20 mouse cellular contexts compared by ENCODE assay signal in genomic region chr2:170734446-170734845, GRCm38 (mm10). TPM values are rescaled to one million over a fixed set of nuclear protein-coding genes. Genes with fewer than 3 reads are reported as not detected.
DNase-seq lines count a peak whose midpoint lies in the region; ATAC-seq lines count a peak whose summit lies in the region.
"Had no signal": no experiment of that assay in that cellular context is flagged by ENCODE, and none has a peak within 500 bp of the region (broad histone marks: within the 10 kb centered on the region; RNA-seq: fewer than 3 reads in every experiment).

No protein-coding gene starts in this region.

- no peaks in the 10 kb centered on the region for H3K9me3 ChIP-seq in neural tube, embryonic 12.5 days
- H3K9me3 ChIP-seq in midbrain, embryonic 16.5 days (replicated peaks; ENCODE audit: control insufficient read depth, low read length, poor library complexity, severe bottlenecking) = no peaks in the 10 kb centered on the region
- H3K9me3 ChIP-seq: embryonic facial prominence, embryonic 15.5 days; heart, embryonic 13.5 days; intestine, embryonic 15.5 days; limb, embryonic 15.5 days had no signal

- H3K36me3 ChIP-seq in neural tube, embryonic 12.5 days = no peaks in the 10 kb centered on the region
- no peaks in the 10 kb centered on the region for H3K36me3 ChIP-seq in midbrain, embryonic 16.5 days (ENCODE audit: control insufficient read depth, insufficient read depth, low read length)
- H3K36me3 ChIP-seq: embryonic facial prominence, embryonic 15.5 days; heart, embryonic 13.5 days; intestine, embryonic 15.5 days; limb, embryonic 15.5 days; liver, embryonic 15.5 days had no signal

- WGBS in neural tube, embryonic 12.5 days = 56% methylated on average over 3 of the region's 3 CpGs
- WGBS in midbrain, embryonic 16.5 days = 56% methylated on average over 3 of the region's 3 CpGs

- no peak for ATAC-seq in neural tube, embryonic 12.5 days (ENCODE audit: low FRiP score, low read depth)
- no peak for ATAC-seq in midbrain, embryonic 16.5 days
- ATAC-seq: intestine, embryonic 15.5 days had no signal

- peak; percentile 47 for DNase-seq in embryo, embryonic 10.5 days (ENCODE audit: low spot score)
- no peak for DNase-seq in embryo, embryonic 10 days (ENCODE audit: low spot score)
- no peak for DNase-seq in neural tube, embryonic 10.5 days (ENCODE audit: extremely low spot score, low spot score)
- DNase-seq in gastrocnemius, postnatal 14 days = no peak
- no peak for DNase-seq in urinary bladder, postnatal 36 days (ENCODE audit: low spot score in 2 of 2)
- DNase-seq in urinary bladder, postnatal 10 days (ENCODE audit: low spot score) = no peak
- DNase-seq: adrenal gland, adult 2 months; cerebellum, postnatal 14 days; heart, postnatal 36 days; kidney, postnatal 36 days; right cerebral cortex, postnatal 25 days; thymus, adult 2 months had no signal

- no peak overlapping the region for H3K9ac ChIP-seq in neural tube, embryonic 12.5 days
- H3K9ac ChIP-seq in midbrain, embryonic 16.5 days (ENCODE audit: low read depth, low read length) = no peak overlapping the region
- H3K9ac ChIP-seq: embryonic facial prominence, embryonic 15.5 days; heart, embryonic 13.5 days; intestine, embryonic 15.5 days; limb, embryonic 15.5 days; liver, embryonic 15.5 days had no signal

- H3K4me2 ChIP-seq in neural tube, embryonic 12.5 days (replicated peaks) = peak overlapping the region; percentile 14; the same call in 1 of the 2 replicates
- H3K4me2 ChIP-seq in midbrain, embryonic 16.5 days (ENCODE audit: low read length) = peak overlapping the region; percentile 25; the same call in 1 of the 2 replicates
- H3K4me2 ChIP-seq: embryonic facial prominence, embryonic 15.5 days; heart, embryonic 13.5 days; intestine, embryonic 15.5 days; limb, embryonic 15.5 days; liver, embryonic 15.5 days had no signal

- no peak overlapping the region for H3K4me3 ChIP-seq in neural tube, embryonic 12.5 days
- no peak overlapping the region for H3K4me3 ChIP-seq in midbrain, embryonic 16.5 days (ENCODE audit: low read depth, low read length)
- H3K4me3 ChIP-seq: embryonic facial prominence, embryonic 15.5 days; heart, embryonic 13.5 days; intestine, embryonic 15.5 days; limb, embryonic 15.5 days; liver, embryonic 15.5 days had no signal

- no peaks in the 10 kb centered on the region for H3K27me3 ChIP-seq in neural tube, embryonic 12.5 days (replicated peaks)
- no peaks in the 10 kb centered on the region for H3K27me3 ChIP-seq in midbrain, embryonic 16.5 days (ENCODE audit: control insufficient read depth, insufficient read depth, low read depth, low read length)
- H3K27me3 ChIP-seq: embryonic facial prominence, embryonic 15.5 days had no signal

- intact Hi-C loops in gastrocnemius, postnatal 14 days (cut with DNase I; ENCODE audit: low total_unique reads) = no loop called here

- H3K4me1 ChIP-seq in neural tube, embryonic 12.5 days = peaks cover 15% of the 10 kb centered on the region; the same call in 1 of the 2 replicates
- peaks cover 8% of the 10 kb centered on the region for H3K4me1 ChIP-seq in midbrain, embryonic 16.5 days (ENCODE audit: control insufficient read depth, insufficient read depth, low read length)
- H3K4me1 ChIP-seq: liver, embryonic 15.5 days had no signal

- H3K27ac ChIP-seq in neural tube, embryonic 12.5 days = no peak overlapping the region
- no peak overlapping the region for H3K27ac ChIP-seq in midbrain, embryonic 16.5 days (ENCODE audit: low read length)
- H3K27ac ChIP-seq: embryonic facial prominence, embryonic 15.5 days; heart, embryonic 13.5 days; intestine, embryonic 15.5 days; limb, embryonic 15.5 days; liver, embryonic 15.5 days had no signal

RNA-seq across cellular contexts. Expression of gene Dok5, which starts 2.8 kb away (rescaled TPM):
- polyA plus RNA-seq in neural tube, embryonic 12.5 days (2016; fragmentation: Nextera tagmentation; extraction: Ambion mirVana) = 37.5 and 42.0 TPM in 2 replicates
- 50.4 and 57.8 TPM in 2 replicates for polyA plus RNA-seq in midbrain, embryonic 16.5 days (2015; fragmentation: Nextera tagmentation; extraction: Ambion mirVana)
- 10 to 100 TPM; 13.6 to 17.0 TPM for total RNA-seq in gastrocnemius, postnatal 14 days (2021)
- total RNA-seq: monocyte, adult 5-6 weeks had no signal
